Mouse (Mus musculus) bone marrow macrophage, adult 2 months (primary cell): ENCODE measurements around the gene Scyl1.

Experiments
- CTCF ChIP-seq: IDR thresholded peaks from 2 replicates; pipeline ENCODE4 v1.5.1; 2012; ENCODE audit warnings: low read depth, mild to moderate bottlenecking, low read length, moderate library complexity
- POLR2A ChIP-seq: IDR thresholded peaks from 2 replicates; pipeline ENCODE4 v1.6.1; 2012; ENCODE audit warnings: mild to moderate bottlenecking, low read depth, low read length, borderline replicate concordance

- TF ChIP-seq CTCF (no peak), POLR2A (no peak)
Measured at GRCm38 (mm10) chr19:5763163-5763562, 8.1 kb downstream of the Scyl1 start.
